ENCODE assay signal across 8 mouse cellular contexts in genomic region chr4:155564315-155565069, GRCm38 (mm10). TPM values are rescaled to one million over a fixed set of nuclear protein-coding genes. Genes with fewer than 3 reads are reported as not detected.
DNase-seq lines count a peak whose midpoint lies in the region; ATAC-seq and TF ChIP-seq lines count a peak whose summit lies in the region.

No protein-coding gene starts in this region.

- TF ChIP-seq CTCF in E14TG2a.4 (conservative IDR thresholded peaks at IDR 0.05; ENCODE audit: low read length): no peak

- 8% methylated on average over 20 of the region's 20 CpGs for WGBS in embryonic facial prominence, embryonic 15.5 days
- WGBS in heart, embryonic 14.5 days: 15% methylated on average over 20 of the region's 20 CpGs
- 17% methylated on average over 20 of the region's 20 CpGs for WGBS in macrophage (ENCODE audit: missing documents)

- peaks cover 71% of the 10 kb centered on the region for H3K4me1 ChIP-seq in E14TG2a.4 (replicated peaks; ENCODE audit: low read depth, low read length)
- peaks cover 44% of the 10 kb centered on the region for H3K4me1 ChIP-seq in embryonic facial prominence, embryonic 15.5 days
- peaks cover 29 to 51% of the 10 kb centered on the region in 2 experiments for H3K4me1 ChIP-seq in heart, embryonic 14.5 days (ENCODE audit: control insufficient read depth in 2 of 2, insufficient read depth in 2 of 2, low read length in 2 of 2)

- peaks cover 61% of the 10 kb centered on the region for H3K79me2 ChIP-seq in macrophage (ENCODE audit: inconsistent target)

- peak overlapping the region; percentile 81 for H3K4me2 ChIP-seq in embryonic facial prominence, embryonic 15.5 days (replicated peaks)
- H3K4me2 ChIP-seq in heart, embryonic 14.5 days (ENCODE audit: low read length): peak overlapping the region; percentile 94

- peaks cover 37% of the 10 kb centered on the region for H3K36me3 ChIP-seq in E14TG2a.4 (ENCODE audit: insufficient read depth, low read length)
- H3K36me3 ChIP-seq in embryonic facial prominence, embryonic 15.5 days: peaks cover 24% of the 10 kb centered on the region
- peaks cover 28% of the 10 kb centered on the region for H3K36me3 ChIP-seq in heart, embryonic 14.5 days (ENCODE audit: control insufficient read depth, insufficient read depth, low read length)
- H3K36me3 ChIP-seq in macrophage (ENCODE audit: inconsistent target): no peaks in the 10 kb centered on the region

- H3K9ac ChIP-seq in embryonic facial prominence, embryonic 15.5 days: peak overlapping the region; percentile 88
- peak overlapping the region; percentile 91 for H3K9ac ChIP-seq in heart, embryonic 14.5 days (ENCODE audit: low read length)

- no peak for ATAC-seq in embryonic facial prominence, embryonic 15.5 days (ENCODE audit: insufficient number of reproducible peaks, low FRiP score, low TSS enrichment, low read depth)
- ATAC-seq in heart, embryonic 14.5 days (ENCODE audit: insufficient number of reproducible peaks, insufficient read depth, low FRiP score, low read depth): no peak

- H3K27ac ChIP-seq in embryonic facial prominence, embryonic 15.5 days (replicated peaks): peak overlapping the region; percentile 85
- H3K27ac ChIP-seq in heart, embryonic 14.5 days (replicated peaks in 1 of 2; ENCODE audit: control insufficient read depth in 1 of 2, insufficient read depth in 1 of 2, low read depth in 2 of 2, low read length in 2 of 2): peak overlapping the region; percentile 92 to 94
- peak overlapping the region; percentile 75 for H3K27ac ChIP-seq in macrophage

- no peaks in the 10 kb centered on the region for H3K9me3 ChIP-seq in E14TG2a.4 (ENCODE audit: low read length)
- H3K9me3 ChIP-seq in embryonic facial prominence, embryonic 15.5 days (replicated peaks): no peaks in the 10 kb centered on the region
- H3K9me3 ChIP-seq in heart, embryonic 14.5 days (ENCODE audit: control insufficient read depth, low read length): no peaks in the 10 kb centered on the region

- DNase-seq in 3T3-L1 (ENCODE audit: low read depth, low spot score): peak; percentile 73
- peak; percentile 55 for DNase-seq in kidney, postnatal 14 days
- no peak for DNase-seq in natural killer cell, adult 2 months (ENCODE audit: low spot score in 2 of 2)
- no peak for DNase-seq in left cerebral cortex, adult 18-20 months (ENCODE audit: low spot score in 2 of 2)

- no peaks in the 10 kb centered on the region for H3K27me3 ChIP-seq in E14TG2a.4 (ENCODE audit: insufficient read depth, low read length)
- no peaks in the 10 kb centered on the region for H3K27me3 ChIP-seq in embryonic facial prominence, embryonic 15.5 days
- no peaks in the 10 kb centered on the region for H3K27me3 ChIP-seq in heart, embryonic 14.5 days (ENCODE audit: control insufficient read depth, insufficient read depth, low read length)

- peak overlapping the region; percentile 93 for H3K4me3 ChIP-seq in E14TG2a.4 (replicated peaks; ENCODE audit: low read length)
- H3K4me3 ChIP-seq in embryonic facial prominence, embryonic 15.5 days (replicated peaks): peak overlapping the region; percentile 97
- peak overlapping the region; percentile 78 to 93 for H3K4me3 ChIP-seq in heart, embryonic 14.5 days (ENCODE audit: control insufficient read depth in 1 of 2, insufficient read depth in 1 of 2, low read depth in 1 of 2, low read length in 2 of 2)
- H3K4me3 ChIP-seq in macrophage (ENCODE audit: inconsistent target): peak overlapping the region; percentile 83

RNA-seq across cellular contexts. Expression of gene Nadk, which starts 2.3 kb away (rescaled TPM):
- polyA plus RNA-seq in embryonic facial prominence, embryonic 15.5 days (2015; fragmentation: Nextera tagmentation; extraction: Ambion mirVana): 83.0 and 88.5 TPM in 2 replicates
- polyA plus RNA-seq in heart, embryonic 14.5 days (2014; fragmentation: Nextera tagmentation; extraction: Ambion mirVana): 49.9 and 51.4 TPM in 2 replicates
- total RNA-seq in macrophage (2018; cell fraction: chromatin; rRNA removed): 100 to 1,000 TPM in 19 of 26 experiments, 10 to 100 TPM in 7; 39.0 to 252 (median 153) TPM
- 100 to 1,000 TPM in 24 of 26 experiments, 10 to 100 TPM in 2; 95.1 to 211 (median 142) TPM for total RNA-seq in macrophage (2018; cell fraction: cytosol; rRNA removed)
- 100 to 1,000 TPM in 21 of 26 experiments, 10 to 100 TPM in 5; 67.7 to 217 (median 164) TPM for total RNA-seq in macrophage (2018; cell fraction: nucleus; rRNA removed)
- polyA plus RNA-seq in macrophage (2018): 75.4 to 129 TPM (median 88.2 TPM) in 3 replicates
- total RNA-seq in left cerebral cortex, adult 18-20 months (2021): 10 to 100 TPM; 57.5 to 57.7 TPM

RNA-seq across cellular contexts. Expression of gene Slc35e2, which starts 36.7 kb away (rescaled TPM):
- polyA plus RNA-seq in embryonic facial prominence, embryonic 15.5 days (2015; fragmentation: Nextera tagmentation; extraction: Ambion mirVana): 7.7 and 9.3 TPM in 2 replicates
- polyA plus RNA-seq in heart, embryonic 14.5 days (2014; fragmentation: Nextera tagmentation; extraction: Ambion mirVana): 7.7 and 8.5 TPM in 2 replicates
- 10 to 100 TPM in 15 of 26 experiments, 1 to 10 TPM in 11; 3.4 to 20.6 (median 13.1) TPM for total RNA-seq in macrophage (2018; cell fraction: chromatin; rRNA removed)
- 10 to 100 TPM in 12 of 26 experiments, 1 to 10 TPM in 14; 5.2 to 12.7 (median 9.7) TPM for total RNA-seq in macrophage (2018; cell fraction: cytosol; rRNA removed)
- 10 to 100 TPM in 19 of 26 experiments, 1 to 10 TPM in 7; 4.0 to 19.3 (median 12.7) TPM for total RNA-seq in macrophage (2018; cell fraction: nucleus; rRNA removed)
- 4.6 to 4.9 TPM (median 4.8 TPM) in 3 replicates for polyA plus RNA-seq in macrophage (2018)
- 10 to 100 TPM; 47.2 to 48.9 TPM for total RNA-seq in left cerebral cortex, adult 18-20 months (2021)

Comparison
In these comparisons a context has a peak if more than half of its experiments do, and no peak if none do; other contexts are left out.
1. DNase-seq: peak in 3T3-L1 (single experiment) and kidney, postnatal 14 days (single experiment); none in natural killer cell, adult 2 months (0 of 2) and left cerebral cortex, adult 18-20 months (0 of 2).
2. Peak in every context shown above with its lines, with median percentiles within 50 percentile points of each other: H3K4me3 ChIP-seq and H3K27ac ChIP-seq.